Mouse (Mus musculus) myocyte (in vitro differentiated cells): ENCODE results near the gene Kirrel3.

Experiments
- CEBPB ChIP-seq: IDR thresholded peaks from 2 replicates; pipeline ENCODE4 v1.6.1; 2011; ENCODE audit warnings: mild to moderate bottlenecking, moderate library complexity; ENCODE audit not compliant: poor library complexity, insufficient read depth, severe bottlenecking
- MYOD1 ChIP-seq, 3 experiments: IDR thresholded peaks; one replicate each; pipeline ENCODE4 v1.6.1; 2011; ENCODE audit warnings: control low read depth in 2 of 3, low read depth in 2 of 3, mild to moderate bottlenecking in 2 of 3, moderate library complexity in 1 of 3; ENCODE audit not compliant: insufficient read length in 2 of 3, control insufficient read depth in 1 of 3
- POLR2A ChIP-seq: IDR thresholded peaks from one replicate; pipeline ENCODE4 v1.6.1; 2011; ENCODE audit warnings: low read depth, mild to moderate bottlenecking, control low read depth, moderate library complexity; ENCODE audit not compliant: insufficient read length
- POLR2AphosphoS2 ChIP-seq: IDR thresholded peaks from one replicate; pipeline ENCODE4 v1.6.1; 2011; ENCODE audit warnings: low read depth, control low read depth; ENCODE audit not compliant: insufficient read length
- REST ChIP-seq: IDR thresholded peaks from one replicate; pipeline ENCODE4 v1.6.1; 2011; ENCODE audit warnings: mild to moderate bottlenecking, control low read depth, moderate library complexity; ENCODE audit not compliant: insufficient read depth, insufficient read length
- TCF12 ChIP-seq: IDR thresholded peaks from one replicate; pipeline ENCODE4 v1.6.1; 2011; ENCODE audit warnings: mild to moderate bottlenecking, control low read depth; ENCODE audit not compliant: poor library complexity, insufficient read depth, severe bottlenecking
- USF1 ChIP-seq: IDR thresholded peaks from one replicate; pipeline ENCODE4 v1.6.1; 2011; ENCODE audit warnings: low read depth, mild to moderate bottlenecking, control low read depth, moderate library complexity

DNA sequence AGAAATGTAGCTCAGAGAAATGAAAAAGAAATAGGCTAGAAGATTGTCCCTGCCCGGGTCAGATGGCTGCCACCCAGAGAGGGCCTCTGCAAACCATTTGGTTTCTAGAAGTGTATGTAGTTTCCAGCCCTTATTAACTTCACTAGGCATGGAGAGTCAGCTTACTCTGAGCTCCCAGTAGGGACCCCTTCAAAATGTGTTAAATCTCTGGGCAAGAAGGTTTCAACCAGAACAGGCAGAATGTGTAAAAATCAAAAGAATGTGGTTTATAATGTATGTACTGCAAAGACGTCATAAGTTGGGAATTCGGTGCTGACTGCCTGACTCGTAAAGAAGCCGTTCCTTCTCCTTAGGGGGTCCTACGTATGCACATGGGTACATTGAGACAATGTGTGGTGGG, 1.0 kb upstream of the Kirrel3 start:
- TF ChIP-seq POLR2AphosphoS2 = no peak
- no peak for TF ChIP-seq REST
- TF ChIP-seq USF1 = no peak
- no peak for TF ChIP-seq POLR2A
- TF ChIP-seq CEBPB = no peak
- no peak for TF ChIP-seq TCF12
- TF ChIP-seq MYOD1 (IDR thresholded peaks at IDR 0.05; ENCODE audit: control insufficient read depth in 1 of 3, insufficient read length in 2 of 3, low read depth in 2 of 3) = no peak
